Mouse (Mus musculus) CH12.LX (cell line): ENCODE data around the gene Zswim9. TPM values are rescaled to one million over a fixed set of nuclear protein-coding genes. Genes with fewer than 3 reads are reported as not detected.

Experiments
- DNase-seq: peaks from one replicate; pipeline ENCODE4 v3.0.0-alpha.2; 2013; ENCODE audit errors: extremely low read depth
- H3K27ac ChIP-seq: 2 replicates; pipeline ENCODE4 v1.5.1; 2012; ENCODE audit warnings: low read depth, mild to moderate bottlenecking, control low read depth, moderate library complexity; ENCODE audit not compliant: insufficient read depth
- H3K27me3 ChIP-seq: replicated peaks from 2 replicates; pipeline ENCODE3; 2012; ENCODE audit warnings: inconsistent platforms
- H3K36me3 ChIP-seq, 2 experiments: replicated peaks in 1 of 2; 2 replicates each; pipeline versions ENCODE3 to v1.6.1; 2012; ENCODE audit warnings: inconsistent platforms in 1 of 2, low read length in 1 of 2, mild to moderate bottlenecking in 1 of 2, mixed read lengths in 1 of 2, moderate library complexity in 1 of 2; ENCODE audit not compliant: control insufficient read depth in 1 of 2, insufficient read depth in 1 of 2
- H3K4me1 ChIP-seq, 2 experiments: 2 replicates each; pipeline ENCODE4 v1.6.1; 2012; ENCODE audit warnings: inconsistent platforms in 1 of 2, moderate library complexity in 1 of 2; ENCODE audit not compliant: insufficient read depth in 2 of 2, control insufficient read depth in 1 of 2
- H3K4me2 ChIP-seq: 2 replicates; pipeline ENCODE4 v1.6.1; 2012; ENCODE audit warnings: low read depth, mild to moderate bottlenecking, control low read depth; ENCODE audit not compliant: poor library complexity, insufficient read depth, severe bottlenecking
- H3K4me3 ChIP-seq, 3 experiments: fragments of 150-350 bp in 1 of 3; sonication (generic) in 1 of 3; replicated peaks in 1 of 3; 2 replicates each; pipeline versions ENCODE3 to v1.5.1; 2011 to 2012; ENCODE audit warnings: low read depth in 2 of 3, low read length in 2 of 3, mild to moderate bottlenecking in 2 of 3, moderate library complexity in 2 of 3, control low read depth in 1 of 3, improper control_type of control experiment in 1 of 3, inconsistent platforms in 1 of 3, mixed read lengths in 1 of 3; ENCODE audit not compliant: poor library complexity in 1 of 3
- H3K79me2 ChIP-seq: replicated peaks from 2 replicates; pipeline ENCODE4 v1.6.1; 2012; ENCODE audit warnings: mild to moderate bottlenecking, moderate library complexity; ENCODE audit not compliant: control insufficient read depth, poor library complexity, insufficient read depth, severe bottlenecking; ENCODE audit errors: extremely low read depth
- H3K9ac ChIP-seq: 2 replicates; pipeline ENCODE4 v1.6.1; 2012; ENCODE audit warnings: low read depth, mild to moderate bottlenecking, control low read depth, moderate library complexity; ENCODE audit not compliant: insufficient read depth
- H3K9me3 ChIP-seq: replicated peaks from 2 replicates; pipeline ENCODE3; 2012; ENCODE audit warnings: low read length, inconsistent platforms, mixed read lengths
- BHLHE40 ChIP-seq: IDR thresholded peaks from 2 replicates; pipeline ENCODE4 v1.6.1; 2011; ENCODE audit warnings: mild to moderate bottlenecking, low read depth, low read length, improper control_type of control experiment
- CHD1 ChIP-seq: IDR thresholded peaks from 2 replicates; pipeline ENCODE4 v1.6.1; 2012; ENCODE audit warnings: low read depth, low read length, improper control_type of control experiment, inconsistent platforms
- CHD2 ChIP-seq: IDR thresholded peaks from 2 replicates; pipeline ENCODE4 v1.6.1; 2011; ENCODE audit warnings: low read length, improper control_type of control experiment
- CTCF ChIP-seq, 2 experiments: IDR thresholded peaks in 1 of 2; conservative IDR thresholded peaks in 1 of 2; 2 replicates each; pipeline ENCODE4 v1.5.1; 2011 to 2012; ENCODE audit warnings: low read depth in 2 of 2, low read length in 2 of 2, improper control_type of control experiment in 1 of 2, inconsistent platforms in 1 of 2, mild to moderate bottlenecking in 1 of 2, moderate library complexity in 1 of 2
- E2F4 ChIP-seq: IDR thresholded peaks from 2 replicates; pipeline ENCODE4 v1.6.1; 2011; ENCODE audit warnings: low read depth, low read length, improper control_type of control experiment; ENCODE audit not compliant: insufficient replicate concordance
- ELF1 ChIP-seq: IDR thresholded peaks from 2 replicates; pipeline ENCODE4 v1.6.1; 2014; ENCODE audit warnings: low read depth, mild to moderate bottlenecking, inconsistent platforms, low read length, improper control_type of control experiment
- EP300 ChIP-seq: IDR thresholded peaks from 2 replicates; pipeline ENCODE4 v1.6.1; 2011; ENCODE audit warnings: low read length, improper control_type of control experiment
- ETS1 ChIP-seq: conservative IDR thresholded peaks from 2 replicates; pipeline ENCODE4 v1.6.1; 2012; ENCODE audit warnings: low read depth, mild to moderate bottlenecking, inconsistent platforms, low read length, improper control_type of control experiment, moderate library complexity
- GABPA ChIP-seq: IDR thresholded peaks from 2 replicates; pipeline ENCODE4 v1.6.1; 2012; ENCODE audit warnings: low read depth, low read length, improper control_type of control experiment, inconsistent platforms; ENCODE audit not compliant: insufficient replicate concordance
- HCFC1 ChIP-seq: IDR thresholded peaks from 2 replicates; pipeline ENCODE4 v1.6.1; 2012; ENCODE audit warnings: low read depth, mild to moderate bottlenecking, inconsistent platforms, low read length, improper control_type of control experiment
- IRF4 ChIP-seq: IDR thresholded peaks from 2 replicates; pipeline ENCODE4 v1.6.1; 2014; ENCODE audit warnings: low read depth, mild to moderate bottlenecking, inconsistent platforms, low read length, improper control_type of control experiment
- JUN ChIP-seq: IDR thresholded peaks from 2 replicates; pipeline ENCODE4 v1.6.1; 2011; ENCODE audit warnings: low read depth, mild to moderate bottlenecking, low read length, improper control_type of control experiment, moderate library complexity; ENCODE audit not compliant: insufficient read depth
- JUND ChIP-seq: conservative IDR thresholded peaks from 2 replicates; pipeline ENCODE4 v1.6.1; 2011; ENCODE audit warnings: low read depth, low read length, improper control_type of control experiment
- KAT2A ChIP-seq: IDR thresholded peaks from 2 replicates; pipeline ENCODE4 v1.6.1; 2012; ENCODE audit warnings: low read length, improper control_type of control experiment, inconsistent platforms; ENCODE audit not compliant: insufficient replicate concordance
- MAFK ChIP-seq: IDR thresholded peaks from 2 replicates; pipeline ENCODE4 v1.6.1; 2011; ENCODE audit warnings: low read length, improper control_type of control experiment; ENCODE audit not compliant: insufficient replicate concordance
- MAX ChIP-seq: IDR thresholded peaks from 2 replicates; pipeline ENCODE4 v1.6.1; 2011; ENCODE audit warnings: low read length, improper control_type of control experiment
- MAZ ChIP-seq: IDR thresholded peaks from 2 replicates; pipeline ENCODE4 v1.6.1; 2012; ENCODE audit warnings: low read depth, mild to moderate bottlenecking, inconsistent platforms, low read length, improper control_type of control experiment, moderate library complexity
- MEF2A ChIP-seq: IDR thresholded peaks from 2 replicates; pipeline ENCODE4 v1.6.1; 2014; ENCODE audit warnings: low read depth, mild to moderate bottlenecking, inconsistent platforms, low read length, improper control_type of control experiment, borderline replicate concordance
- MXI1 ChIP-seq: IDR thresholded peaks from 2 replicates; pipeline ENCODE4 v1.6.1; 2011; ENCODE audit warnings: mild to moderate bottlenecking, low read depth, low read length, improper control_type of control experiment
- MYC ChIP-seq: IDR thresholded peaks from 2 replicates; pipeline ENCODE4 v1.6.1; 2011; ENCODE audit warnings: low read depth, mild to moderate bottlenecking, improper control_type of control experiment, low read length
- NELFE ChIP-seq: IDR thresholded peaks from 2 replicates; pipeline ENCODE4 v1.6.1; 2011; ENCODE audit warnings: low read depth, low read length, improper control_type of control experiment
- NRF1 ChIP-seq: IDR thresholded peaks from 2 replicates; pipeline ENCODE4 v1.6.1; 2014; ENCODE audit warnings: low read depth, mild to moderate bottlenecking, inconsistent platforms, low read length, improper control_type of control experiment, moderate library complexity
- PAX5 ChIP-seq: IDR thresholded peaks from 2 replicates; pipeline ENCODE4 v1.6.1; 2012; ENCODE audit warnings: low read length, inconsistent platforms, mixed read lengths
- POLR2A ChIP-seq: IDR thresholded peaks from 2 replicates; pipeline ENCODE4 v1.6.1; 2011; ENCODE audit warnings: low read depth, mild to moderate bottlenecking, improper control_type of control experiment, low read length
- POLR2AphosphoS2 ChIP-seq: IDR thresholded peaks from 2 replicates; pipeline ENCODE4 v1.6.1; 2011; ENCODE audit warnings: low read depth, low read length, improper control_type of control experiment
- RAD21 ChIP-seq: IDR thresholded peaks from 2 replicates; pipeline ENCODE4 v1.6.1; 2011; ENCODE audit warnings: low read depth, mild to moderate bottlenecking, low read length, improper control_type of control experiment, moderate library complexity
- RCOR1 ChIP-seq: conservative IDR thresholded peaks from 2 replicates; pipeline ENCODE4 v1.6.1; 2012; ENCODE audit warnings: low read depth, mild to moderate bottlenecking, inconsistent platforms, low read length, improper control_type of control experiment
- SIN3A ChIP-seq: IDR thresholded peaks from 2 replicates; pipeline ENCODE4 v1.6.1; 2012; ENCODE audit warnings: low read length, improper control_type of control experiment, inconsistent platforms
- SMC3 ChIP-seq: IDR thresholded peaks from 2 replicates; pipeline ENCODE4 v1.6.1; 2011; ENCODE audit warnings: low read depth, low read length, improper control_type of control experiment
- TBP ChIP-seq: conservative IDR thresholded peaks from 2 replicates; pipeline ENCODE4 v1.6.1; 2011; ENCODE audit warnings: low read depth, low read length, improper control_type of control experiment
- TCF12 ChIP-seq: IDR thresholded peaks from 2 replicates; pipeline ENCODE4 v1.6.1; 2014; ENCODE audit warnings: low read depth, mild to moderate bottlenecking, inconsistent platforms, low read length, improper control_type of control experiment
- UBTF ChIP-seq: IDR thresholded peaks from 2 replicates; pipeline ENCODE4 v1.6.1; 2012; ENCODE audit warnings: low read depth, mild to moderate bottlenecking, inconsistent platforms, low read length, improper control_type of control experiment, moderate library complexity
- USF1 ChIP-seq: IDR thresholded peaks from 2 replicates; pipeline ENCODE4 v1.6.1; 2014; ENCODE audit warnings: low read depth, mild to moderate bottlenecking, inconsistent platforms, low read length, improper control_type of control experiment
- USF2 ChIP-seq: conservative IDR thresholded peaks from 2 replicates; pipeline ENCODE4 v1.6.1; 2011; ENCODE audit warnings: low read depth, low read length, improper control_type of control experiment
- ZC3H11A ChIP-seq: IDR thresholded peaks from 2 replicates; pipeline ENCODE4 v1.6.1; 2012; ENCODE audit warnings: low read depth, mild to moderate bottlenecking, inconsistent platforms, low read length, improper control_type of control experiment
- ZKSCAN1 ChIP-seq: IDR thresholded peaks from 2 replicates; pipeline ENCODE4 v1.6.1; 2012; ENCODE audit warnings: low read depth, inconsistent platforms, low read length, improper control_type of control experiment, borderline replicate concordance
- ZMIZ1 ChIP-seq: IDR thresholded peaks from 2 replicates; pipeline ENCODE4 v1.6.1; 2012; ENCODE audit warnings: low read depth, mild to moderate bottlenecking, inconsistent platforms, low read length, improper control_type of control experiment
- ZNF384 ChIP-seq: IDR thresholded peaks from 2 replicates; pipeline ENCODE4 v1.6.1; 2012; ENCODE audit warnings: low read depth, low read length, improper control_type of control experiment, inconsistent platforms
- dilution Hi-C: fragments of 300-500 bp; cut with MboI; formaldehyde crosslinking; loops from 2 replicates; pipeline ENCODE4 v1.14.3; 2020; ENCODE audit warnings: low sequenced_read_pairs; ENCODE audit not compliant: extremely low pct_unique_long_range_greater_than_20kb, extremely low pct_ligation_motif_present
- in situ Hi-C: fragments of 300-500 bp; cut with MboI; formaldehyde crosslinking; loops from 3 replicates; pipeline ENCODE4 v1.14.3; 2019; ENCODE audit warnings: low sequenced_read_pairs, low pct_ligation_motif_present, low pct_unique_long_range_greater_than_20kb, mixed read lengths
- polyA plus RNA-seq: library from polyadenylated mRNA; unstranded; fragments of >175 nt; gene quantifications from 2 replicates; pipeline ENCODE4 v1.2.1, GENCODE M21; 2012; ENCODE audit warnings: low read depth; ENCODE audit not compliant: insufficient read length
- total RNA-seq, 2 experiments: library from RNA; depleted of rRNA; stranded (reverse); fragments of 300-350 nt in 1 of 2; fragments of >200 nt in 1 of 2; gene quantifications; 2 replicates each; pipeline ENCODE4 v1.2.3; 2012 to 2014

Zswim9 gene
- 3.8 and 4.2 TPM in 2 replicates for total RNA-seq (2012; rRNA removed)
- 1.2 and 1.3 TPM in 2 replicates for total RNA-seq (2014; rRNA removed)
- polyA plus RNA-seq: 5.1 and 5.5 TPM in 2 replicates

- in situ Hi-C loops: loop anchor here (25.0 kb wide), 1 partner anchor 216 kb away; the partner anchor contains the start of gene Mzf1
- H3K27me3 ChIP-seq: no peaks in the 10 kb centered on the region
- H3K9ac ChIP-seq: peak within 1 kb of the TSS; percentile 93
- H3K27ac ChIP-seq: peak within 1 kb of the TSS; percentile 89
- no peak for TF ChIP-seq JUND
- peak; percentile 82 for TF ChIP-seq BHLHE40
- no peak for TF ChIP-seq RCOR1
- no peak for TF ChIP-seq ZC3H11A
- no peak for TF ChIP-seq MEF2A
- TF ChIP-seq RAD21: no peak
- TF ChIP-seq SMC3: no peak
- TF ChIP-seq POLR2A: peak; percentile 82
- TF ChIP-seq MAZ: peak; percentile 72; the same call in 1 of the 2 replicates
- TF ChIP-seq SIN3A: peak; percentile 50; the same call in 1 of the 2 replicates
- TF ChIP-seq USF1: peak; percentile 35
- no peak for TF ChIP-seq CTCF (conservative IDR thresholded peaks at IDR 0.05 in 1 of 2, IDR thresholded peaks at IDR 0.05 in 1 of 2; ENCODE audit: low read depth in 2 of 2, low read length in 2 of 2)
- no peak for TF ChIP-seq POLR2AphosphoS2
- TF ChIP-seq CHD2: 0 out of 2 replicates have a peak, but pooled peaks have one; percentile 25
- TF ChIP-seq TCF12: peak; percentile 53
- TF ChIP-seq NRF1: peak; percentile 52
- no peak for TF ChIP-seq ZKSCAN1
- peak; percentile 57 for TF ChIP-seq ELF1
- TF ChIP-seq UBTF: no peak
- TF ChIP-seq ETS1: no peak
- TF ChIP-seq MAFK: no peak
- TF ChIP-seq PAX5: no peak
- TF ChIP-seq MYC: no peak; the same call in 1 of the 2 replicates
- TF ChIP-seq IRF4: no peak; the same call in 1 of the 2 replicates
- peak; percentile 90 for TF ChIP-seq HCFC1
- no peak for TF ChIP-seq JUN
- no peak for TF ChIP-seq ZNF384
- no peak; the same call in 1 of the 2 replicates for TF ChIP-seq GABPA
- no peak for TF ChIP-seq EP300
- peak; percentile 65 for TF ChIP-seq NELFE
- peak; percentile 88; the same call in 1 of the 2 replicates for TF ChIP-seq KAT2A
- peak; percentile 66 for TF ChIP-seq ZMIZ1
- TF ChIP-seq CHD1: no peak
- 0 out of 2 replicates have a peak, but pooled peaks have one; percentile 58 for TF ChIP-seq TBP
- TF ChIP-seq MAX: no peak
- no peak for TF ChIP-seq USF2
- peak; percentile 77; the same call in 1 of the 2 replicates for TF ChIP-seq E2F4
- 0 out of 2 replicates have a peak, but pooled peaks have one; percentile 41 for TF ChIP-seq MXI1
- dilution Hi-C loops: no loop called here
- H3K4me3 ChIP-seq: peak within 1 kb of the TSS; percentile 75 to 98 (median 76)
- peaks cover 27% of the 10 kb centered on the region for H3K79me2 ChIP-seq
- H3K4me2 ChIP-seq: peak within 1 kb of the TSS; percentile 45
- peak; percentile 92 for DNase-seq
- peaks cover 9 to 19% of the 10 kb centered on the region in 2 experiments for H3K4me1 ChIP-seq
- peaks cover 34 to 71% of the 10 kb centered on the region in 2 experiments for H3K36me3 ChIP-seq
- H3K9me3 ChIP-seq: no peaks in the 10 kb centered on the region
Observed at GRCm38 (mm10) chr7:13278308-13278891, at the start of gene Zswim9. Zswim9 (minus strand) TSS chr7:13278721.
